Mouse (Mus musculus): ENCODE results near the gene Tmem26. TPM values are rescaled to one million over a fixed set of nuclear protein-coding genes. Genes with fewer than 3 reads are reported as not detected.

Tmem26 gene
- total and polyA plus RNA-seq, 3 experiments: 0.04 TPM; not detected in 2

DNA sequence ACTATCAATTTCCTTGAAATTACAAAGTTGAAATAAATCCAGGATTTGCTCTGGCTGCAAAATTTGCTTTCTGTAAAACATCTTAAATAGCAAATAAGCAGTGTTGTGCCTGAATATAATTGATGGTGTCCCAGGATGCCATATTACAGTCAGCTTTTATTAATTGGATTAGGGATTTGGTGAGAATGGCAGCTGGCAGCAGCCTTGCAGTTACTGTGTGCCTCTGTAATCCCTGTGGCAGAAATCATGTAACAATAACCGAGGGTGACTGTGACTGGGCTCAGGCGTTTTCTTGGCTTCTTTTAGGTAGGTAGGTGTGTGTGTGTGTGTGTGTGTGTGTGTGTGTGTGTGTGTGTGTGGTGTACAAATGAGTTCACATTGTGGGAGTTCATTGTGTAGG lies 16.8 kb downstream of the Tmem26 start:
- dilution Hi-C loops (cut with MboI; ENCODE audit: extremely low pct_ligation_motif_present, extremely low pct_unique_long_range_greater_than_20kb, low sequenced_read_pairs) (no loop called here), in situ Hi-C loops (cut with MboI; ENCODE audit: low pct_ligation_motif_present, low pct_unique_long_range_greater_than_20kb, low sequenced_read_pairs) (no loop called here)
- Histone ChIP-seq H3K27me3 (replicated peaks) (no peaks in the 10 kb centered on the region), H3K27ac (ENCODE audit: insufficient read depth, low read depth) (no peak overlapping the region), H3K79me2 (replicated peaks; ENCODE audit: control insufficient read depth, extremely low read depth, insufficient read depth, poor library complexity, severe bottlenecking) (no peaks in the 10 kb centered on the region), H3K9ac (ENCODE audit: insufficient read depth, low read depth) (no peak overlapping the region), H3K4me1 (ENCODE audit: control insufficient read depth in 1 of 2, insufficient read depth in 2 of 2) (peaks cover 5 to 9% of the 10 kb centered on the region in 2 experiments), H3K9me3 (replicated peaks; ENCODE audit: low read length) (no peaks in the 10 kb centered on the region), H3K36me3 (replicated peaks in 1 of 2; ENCODE audit: control insufficient read depth in 1 of 2, insufficient read depth in 1 of 2, low read length in 1 of 2) (no peaks in the 10 kb centered on the region), H3K4me3 (replicated peaks in 1 of 3; ENCODE audit: low read depth in 2 of 3, low read length in 2 of 3, poor library complexity in 1 of 3) (no peak overlapping the region), H3K4me2 (ENCODE audit: insufficient read depth, low read depth, poor library complexity, severe bottlenecking) (no peak overlapping the region)
- no peak for DNase-seq (ENCODE audit: extremely low read depth)
- TF ChIP-seq ETS1 (conservative IDR thresholded peaks at IDR 0.05; ENCODE audit: low read depth, low read length): no peak
- TF ChIP-seq ZNF384 (IDR thresholded peaks at IDR 0.05; ENCODE audit: low read depth, low read length): no peak
- no peak for TF ChIP-seq NELFE (IDR thresholded peaks at IDR 0.05; ENCODE audit: low read depth, low read length)
- no peak for TF ChIP-seq TBP (conservative IDR thresholded peaks at IDR 0.05; ENCODE audit: low read depth, low read length)
- TF ChIP-seq RCOR1 (conservative IDR thresholded peaks at IDR 0.05; ENCODE audit: low read depth, low read length): no peak
- no peak for TF ChIP-seq IRF4 (IDR thresholded peaks at IDR 0.05; ENCODE audit: low read depth, low read length)
- TF ChIP-seq CHD1 (IDR thresholded peaks at IDR 0.05; ENCODE audit: low read depth, low read length): no peak
- no peak for TF ChIP-seq JUND (conservative IDR thresholded peaks at IDR 0.05; ENCODE audit: low read depth, low read length)
- TF ChIP-seq POLR2A (IDR thresholded peaks at IDR 0.05; ENCODE audit: low read depth, low read length): no peak
- no peak for TF ChIP-seq MAFK (IDR thresholded peaks at IDR 0.05; ENCODE audit: insufficient replicate concordance, low read length)
- no peak for TF ChIP-seq SMC3 (IDR thresholded peaks at IDR 0.05; ENCODE audit: low read depth, low read length)
- no peak for TF ChIP-seq E2F4 (IDR thresholded peaks at IDR 0.05; ENCODE audit: insufficient replicate concordance, low read depth, low read length)
- no peak for TF ChIP-seq GABPA (IDR thresholded peaks at IDR 0.05; ENCODE audit: insufficient replicate concordance, low read depth, low read length)
- no peak for TF ChIP-seq CTCF (conservative IDR thresholded peaks at IDR 0.05 in 1 of 2, IDR thresholded peaks at IDR 0.05 in 1 of 2; ENCODE audit: low read depth in 2 of 2, low read length in 2 of 2)
- no peak for TF ChIP-seq UBTF (IDR thresholded peaks at IDR 0.05; ENCODE audit: low read depth, low read length)
- TF ChIP-seq RAD21 (IDR thresholded peaks at IDR 0.05; ENCODE audit: low read depth, low read length): no peak
- no peak for TF ChIP-seq MAZ (IDR thresholded peaks at IDR 0.05; ENCODE audit: low read depth, low read length)
- TF ChIP-seq ZC3H11A (IDR thresholded peaks at IDR 0.05; ENCODE audit: low read depth, low read length): no peak
- TF ChIP-seq ZKSCAN1 (IDR thresholded peaks at IDR 0.05; ENCODE audit: borderline replicate concordance, low read depth, low read length): no peak

DNA sequence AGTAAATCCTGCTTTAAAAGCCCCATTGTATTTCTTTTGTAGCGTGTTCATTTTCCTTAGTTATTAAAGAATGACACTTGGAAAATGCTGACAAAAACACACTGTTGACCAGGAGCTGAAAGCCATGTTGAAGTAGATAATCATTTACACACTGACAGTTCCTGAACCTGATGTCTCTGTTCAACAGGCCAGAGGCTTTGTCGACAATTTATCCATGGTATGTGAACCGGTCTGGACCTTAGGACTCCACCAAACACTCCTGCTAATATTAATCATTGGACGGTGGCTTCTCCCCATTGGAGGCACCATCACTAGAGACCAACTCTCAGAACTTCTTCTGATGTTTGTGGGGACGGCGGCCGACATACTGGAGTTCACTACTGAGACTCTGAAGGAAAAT lies 27.5 kb downstream of the Tmem26 start:
- no peaks in the 10 kb centered on the region for H3K9me3 ChIP-seq (replicated peaks; ENCODE audit: low read length)
- no peaks in the 10 kb centered on the region for H3K36me3 ChIP-seq (replicated peaks in 1 of 2; ENCODE audit: control insufficient read depth in 1 of 2, insufficient read depth in 1 of 2, low read length in 1 of 2)
- no peaks in the 10 kb centered on the region for H3K27me3 ChIP-seq (replicated peaks)
- DNase-seq (ENCODE audit: extremely low read depth): no peak
- dilution Hi-C loops (cut with MboI; ENCODE audit: extremely low pct_ligation_motif_present, extremely low pct_unique_long_range_greater_than_20kb, low sequenced_read_pairs): no loop called here
- no peak overlapping the region for H3K4me3 ChIP-seq (replicated peaks in 1 of 3; ENCODE audit: low read depth in 2 of 3, low read length in 2 of 3, poor library complexity in 1 of 3)
- no peak overlapping the region for H3K4me2 ChIP-seq (ENCODE audit: insufficient read depth, low read depth, poor library complexity, severe bottlenecking)
- no peaks in the 10 kb centered on the region for H3K79me2 ChIP-seq (replicated peaks; ENCODE audit: control insufficient read depth, extremely low read depth, insufficient read depth, poor library complexity, severe bottlenecking)
- no peak for TF ChIP-seq UBTF (IDR thresholded peaks at IDR 0.05; ENCODE audit: low read depth, low read length)
- TF ChIP-seq RCOR1 (conservative IDR thresholded peaks at IDR 0.05; ENCODE audit: low read depth, low read length): no peak
- no peak for TF ChIP-seq MEF2A (IDR thresholded peaks at IDR 0.05; ENCODE audit: borderline replicate concordance, low read depth, low read length)
- no peak for TF ChIP-seq PAX5 (IDR thresholded peaks at IDR 0.05; ENCODE audit: low read length)
- no peak for TF ChIP-seq POLR2AphosphoS2 (IDR thresholded peaks at IDR 0.05; ENCODE audit: low read depth, low read length)
- no peak for TF ChIP-seq MAX (IDR thresholded peaks at IDR 0.05; ENCODE audit: low read length)
- no peak for TF ChIP-seq IRF4 (IDR thresholded peaks at IDR 0.05; ENCODE audit: low read depth, low read length)
- no peak for TF ChIP-seq TCF12 (IDR thresholded peaks at IDR 0.05; ENCODE audit: low read depth, low read length)
- TF ChIP-seq BHLHE40 (IDR thresholded peaks at IDR 0.05; ENCODE audit: low read depth, low read length): no peak
- TF ChIP-seq ZKSCAN1 (IDR thresholded peaks at IDR 0.05; ENCODE audit: borderline replicate concordance, low read depth, low read length): no peak
- no peak for TF ChIP-seq MYC (IDR thresholded peaks at IDR 0.05; ENCODE audit: low read depth, low read length)
- no peak for TF ChIP-seq E2F4 (IDR thresholded peaks at IDR 0.05; ENCODE audit: insufficient replicate concordance, low read depth, low read length)
- no peak for TF ChIP-seq USF1 (IDR thresholded peaks at IDR 0.05; ENCODE audit: low read depth, low read length)
- TF ChIP-seq RAD21 (IDR thresholded peaks at IDR 0.05; ENCODE audit: low read depth, low read length): no peak
- no peak for TF ChIP-seq USF2 (conservative IDR thresholded peaks at IDR 0.05; ENCODE audit: low read depth, low read length)
- no peak for TF ChIP-seq KAT2A (IDR thresholded peaks at IDR 0.05; ENCODE audit: insufficient replicate concordance, low read length)
- H3K4me1 ChIP-seq (ENCODE audit: control insufficient read depth in 1 of 2, insufficient read depth in 2 of 2): peaks cover 0 to 3% of the 10 kb centered on the region in 2 experiments; a peak in 1 of 4 replicates
- no peak overlapping the region for H3K9ac ChIP-seq (ENCODE audit: insufficient read depth, low read depth)
- in situ Hi-C loops (cut with MboI; ENCODE audit: low pct_ligation_motif_present, low pct_unique_long_range_greater_than_20kb, low sequenced_read_pairs): no loop called here
- no peak overlapping the region for H3K27ac ChIP-seq (ENCODE audit: insufficient read depth, low read depth)

All from CH12.LX (cell line).